Mouse (Mus musculus): Measurements from ENCODE around the gene Rhox4a2. TPM values are rescaled to one million over a fixed set of nuclear protein-coding genes. Genes with fewer than 3 reads are reported as not detected.
"Not testable (repeated sequence)": the region's sequence is repeated elsewhere in the genome, so short reads cannot be mapped to it uniquely, and the experiment has no call there.

The Rhox4a2 gene
- not detected in 2 replicates for polyA plus RNA-seq (2011; ENCODE audit: insufficient read depth, insufficient read length, low read depth, missing spikeins)

DNA sequence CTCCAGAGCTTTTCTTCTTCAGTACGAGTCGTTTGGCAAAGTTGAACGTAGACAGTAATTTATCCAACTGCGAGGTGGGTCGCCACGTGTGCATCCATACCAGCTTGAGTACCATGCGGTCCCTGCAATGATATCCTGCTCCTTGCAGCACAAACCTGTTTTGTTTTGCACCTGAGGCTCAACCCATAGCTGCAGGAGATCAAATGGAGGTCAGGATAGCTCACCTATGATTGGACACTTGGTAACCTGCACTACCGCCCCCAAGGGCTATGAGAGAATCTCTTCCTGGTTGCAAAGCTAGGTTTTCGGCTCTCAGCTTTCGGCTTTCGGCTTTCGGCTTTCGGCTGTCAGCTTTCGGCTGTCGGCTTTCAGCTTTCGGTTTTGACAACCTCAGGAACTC, at the start of gene Rhox4a2:
Gene Rhox4a2 (plus strand): TSS at position 301 of the 400 bp plus-strand sequence.
- H3K27ac ChIP-seq (ENCODE audit: insufficient read depth, low read length); H3K4me1 ChIP-seq (ENCODE audit: control insufficient read depth, insufficient read depth, low read length); H3K9ac ChIP-seq (ENCODE audit: low read depth, poor library complexity, severe bottlenecking); H3K36me3 ChIP-seq (ENCODE audit: control insufficient read depth, insufficient read depth, low read length, poor library complexity, severe bottlenecking); H3K27me3 ChIP-seq (ENCODE audit: control insufficient read depth, insufficient read depth, low read length, poor library complexity, severe bottlenecking); H3K4me3 ChIP-seq (ENCODE audit: low read depth, low read length); H3K9me3 ChIP-seq (replicated peaks; ENCODE audit: control insufficient read depth, insufficient read depth, low read length, poor library complexity, severe bottlenecking): not testable (repeated sequence)

DNA sequence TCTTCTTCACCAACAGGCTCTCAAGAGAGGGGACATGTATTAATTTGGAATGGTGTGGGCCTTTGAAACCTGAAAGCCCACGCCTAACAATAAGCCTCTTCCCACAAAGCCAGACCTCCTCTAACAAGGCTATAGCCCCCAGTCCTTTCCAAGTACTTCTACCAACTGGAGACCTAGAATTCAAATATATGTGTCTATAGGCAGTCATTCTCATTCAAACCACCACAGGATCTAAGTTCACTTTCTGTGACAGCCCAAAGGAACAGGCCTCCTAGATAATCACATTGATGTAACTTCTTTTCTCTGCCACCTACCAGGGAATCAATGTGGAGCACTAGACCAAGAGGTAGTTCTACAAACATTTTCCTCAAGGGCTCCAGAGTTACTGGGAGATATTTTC, 10.9 kb upstream of the Rhox4a2 start, which contains the start of gene Rhox3a2:
Gene Rhox3a2 (plus strand): TSS at position 301 of the 400 bp plus-strand sequence.
- not testable (repeated sequence) for H3K27ac ChIP-seq (ENCODE audit: insufficient read depth, low read length); H3K9ac ChIP-seq (ENCODE audit: low read depth, poor library complexity, severe bottlenecking); H3K36me3 ChIP-seq (ENCODE audit: control insufficient read depth, insufficient read depth, low read length, poor library complexity, severe bottlenecking); H3K9me3 ChIP-seq (replicated peaks; ENCODE audit: control insufficient read depth, insufficient read depth, low read length, poor library complexity, severe bottlenecking); H3K4me1 ChIP-seq (ENCODE audit: control insufficient read depth, insufficient read depth, low read length); H3K4me3 ChIP-seq (ENCODE audit: low read depth, low read length); H3K27me3 ChIP-seq (ENCODE audit: control insufficient read depth, insufficient read depth, low read length, poor library complexity, severe bottlenecking)

DNA sequence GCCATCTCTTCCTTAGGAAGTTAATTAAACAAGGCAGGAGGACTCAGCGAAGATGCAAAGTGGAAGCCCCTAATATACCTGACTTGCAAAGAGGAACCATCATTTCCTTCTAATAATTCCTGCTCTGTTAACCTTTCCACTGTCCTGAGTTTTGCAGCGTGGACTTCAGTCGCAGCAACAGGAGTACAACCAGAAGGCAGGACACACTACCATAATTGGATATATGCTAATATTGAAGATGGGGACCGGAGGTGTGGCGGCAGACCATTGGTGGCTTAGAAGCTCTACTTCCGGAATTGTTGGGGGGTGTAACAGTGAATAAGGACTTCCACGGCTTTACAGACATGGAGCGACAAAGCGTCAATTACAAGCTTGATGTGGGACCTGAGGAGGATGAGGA, 21.1 kb downstream of the Rhox4a2 start, which contains the start of gene Rhox2b:
Gene Rhox2b (plus strand): TSS at position 301 of the 400 bp plus-strand sequence.
- not testable (repeated sequence) for H3K9ac ChIP-seq (ENCODE audit: low read depth, poor library complexity, severe bottlenecking); H3K4me3 ChIP-seq (ENCODE audit: low read depth, low read length); H3K27me3 ChIP-seq (ENCODE audit: control insufficient read depth, insufficient read depth, low read length, poor library complexity, severe bottlenecking); H3K4me1 ChIP-seq (ENCODE audit: control insufficient read depth, insufficient read depth, low read length); H3K36me3 ChIP-seq (ENCODE audit: control insufficient read depth, insufficient read depth, low read length, poor library complexity, severe bottlenecking); H3K27ac ChIP-seq (ENCODE audit: insufficient read depth, low read length); H3K9me3 ChIP-seq (replicated peaks; ENCODE audit: control insufficient read depth, insufficient read depth, low read length, poor library complexity, severe bottlenecking)

DNA sequence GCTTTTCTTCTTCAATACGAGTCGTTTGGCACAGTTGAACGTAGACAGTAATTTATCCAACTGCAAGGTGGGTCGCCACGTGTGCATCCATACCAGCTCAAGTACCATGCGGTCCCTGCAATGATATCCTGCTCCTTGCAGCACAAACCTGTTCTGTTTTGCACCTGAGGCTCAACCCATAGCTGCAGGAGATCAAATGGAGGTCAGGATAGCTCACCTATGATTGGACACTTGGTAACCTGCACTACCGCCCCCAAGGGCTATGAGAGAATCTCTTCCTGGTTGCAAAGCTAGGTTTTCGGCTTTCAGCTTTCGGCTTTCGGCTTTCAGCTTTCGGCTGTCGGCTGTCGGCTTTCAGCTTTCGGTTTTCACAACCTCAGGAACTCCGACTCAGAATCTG, 41.5 kb downstream of the Rhox4a2 start, which contains the start of gene Rhox4b:
Gene Rhox4b (plus strand): TSS at position 301 of the 400 bp plus-strand sequence.
- not testable (repeated sequence) for H3K4me1 ChIP-seq (ENCODE audit: control insufficient read depth, insufficient read depth, low read length); H3K9ac ChIP-seq (ENCODE audit: low read depth, poor library complexity, severe bottlenecking); H3K4me3 ChIP-seq (ENCODE audit: low read depth, low read length); H3K36me3 ChIP-seq (ENCODE audit: control insufficient read depth, insufficient read depth, low read length, poor library complexity, severe bottlenecking); H3K27ac ChIP-seq (ENCODE audit: insufficient read depth, low read length); H3K27me3 ChIP-seq (ENCODE audit: control insufficient read depth, insufficient read depth, low read length, poor library complexity, severe bottlenecking); H3K9me3 ChIP-seq (replicated peaks; ENCODE audit: control insufficient read depth, insufficient read depth, low read length, poor library complexity, severe bottlenecking)

Other genes with a start within 250 kb of the Rhox4a2 start
- gene Akap14, start 222.0 kb upstream of the Rhox4a2 start, polyA plus RNA-seq (2011; ENCODE audit: insufficient read depth, insufficient read length, low read depth, missing spikeins), result not detected in 2 replicates
- gene Ndufa1, start 199.7 kb upstream of the Rhox4a2 start, polyA plus RNA-seq (2011; ENCODE audit: insufficient read depth, insufficient read length, low read depth, missing spikeins), result 114 and 118 TPM in 2 replicates
- 5.3 and 9.1 TPM in 2 replicates for gene Rnf113a1, start 199.6 kb upstream of the Rhox4a2 start, polyA plus RNA-seq (2011; ENCODE audit: insufficient read depth, insufficient read length, low read depth, missing spikeins)
- 3.0 and 3.3 TPM in 2 replicates for gene Gm9, start 179.8 kb upstream of the Rhox4a2 start, polyA plus RNA-seq (2011; ENCODE audit: insufficient read depth, insufficient read length, low read depth, missing spikeins)
- not detected in 2 replicates for gene Rhox1, start 168.6 kb upstream of the Rhox4a2 start, polyA plus RNA-seq (2011; ENCODE audit: insufficient read depth, insufficient read length, low read depth, missing spikeins)
- not detected in 2 replicates for gene Rhox2a, start 145.9 kb upstream of the Rhox4a2 start, polyA plus RNA-seq (2011; ENCODE audit: insufficient read depth, insufficient read length, low read depth, missing spikeins)
- not detected in 2 replicates for gene Rhox3a, start 140.9 kb upstream of the Rhox4a2 start, polyA plus RNA-seq (2011; ENCODE audit: insufficient read depth, insufficient read length, low read depth, missing spikeins)
- not detected in 2 replicates for gene Rhox4a, start 125.5 kb upstream of the Rhox4a2 start, polyA plus RNA-seq (2011; ENCODE audit: insufficient read depth, insufficient read length, low read depth, missing spikeins)
- not detected in 2 replicates for gene Rhox3a2, start 10.8 kb upstream of the Rhox4a2 start, polyA plus RNA-seq (2011; ENCODE audit: insufficient read depth, insufficient read length, low read depth, missing spikeins)
- not detected in 2 replicates for gene Rhox2b, start 21.2 kb downstream of the Rhox4a2 start, polyA plus RNA-seq (2011; ENCODE audit: insufficient read depth, insufficient read length, low read depth, missing spikeins)
- not detected in 2 replicates for gene Rhox4b, start 41.6 kb downstream of the Rhox4a2 start, polyA plus RNA-seq (2011; ENCODE audit: insufficient read depth, insufficient read length, low read depth, missing spikeins)
- gene Rhox2c, start 62.8 kb downstream of the Rhox4a2 start, polyA plus RNA-seq (2011; ENCODE audit: insufficient read depth, insufficient read length, low read depth, missing spikeins), result not detected in 2 replicates
- not detected in 2 replicates for gene Rhox3c, start 67.7 kb downstream of the Rhox4a2 start, polyA plus RNA-seq (2011; ENCODE audit: insufficient read depth, insufficient read length, low read depth, missing spikeins)
- gene Rhox4c, start 89.5 kb downstream of the Rhox4a2 start, polyA plus RNA-seq (2011; ENCODE audit: insufficient read depth, insufficient read length, low read depth, missing spikeins), result not detected in 2 replicates
- not detected in 2 replicates for gene Rhox2d, start 102.6 kb downstream of the Rhox4a2 start, polyA plus RNA-seq (2011; ENCODE audit: insufficient read depth, insufficient read length, low read depth, missing spikeins)
- gene Rhox4d, start 123.5 kb downstream of the Rhox4a2 start, polyA plus RNA-seq (2011; ENCODE audit: insufficient read depth, insufficient read length, low read depth, missing spikeins), result not detected in 2 replicates
- gene Rhox2e, start 139.6 kb downstream of the Rhox4a2 start, polyA plus RNA-seq (2011; ENCODE audit: insufficient read depth, insufficient read length, low read depth, missing spikeins), result not detected in 2 replicates
- gene Rhox3e, start 151.2 kb downstream of the Rhox4a2 start, polyA plus RNA-seq (2011; ENCODE audit: insufficient read depth, insufficient read length, low read depth, missing spikeins), result not detected in 2 replicates
- not detected in 2 replicates for gene Rhox4e, start 166.6 kb downstream of the Rhox4a2 start, polyA plus RNA-seq (2011; ENCODE audit: insufficient read depth, insufficient read length, low read depth, missing spikeins)
- not detected in 2 replicates for gene Rhox2f, start 180.6 kb downstream of the Rhox4a2 start, polyA plus RNA-seq (2011; ENCODE audit: insufficient read depth, insufficient read length, low read depth, missing spikeins)
- not detected in 2 replicates for gene Rhox3f, start 190.1 kb downstream of the Rhox4a2 start, polyA plus RNA-seq (2011; ENCODE audit: insufficient read depth, insufficient read length, low read depth, missing spikeins)
- not detected in 2 replicates for gene Rhox4f, start 216.9 kb downstream of the Rhox4a2 start, polyA plus RNA-seq (2011; ENCODE audit: insufficient read depth, insufficient read length, low read depth, missing spikeins)
- not detected in 2 replicates for gene Rhox3g, start 237.8 kb downstream of the Rhox4a2 start, polyA plus RNA-seq (2011; ENCODE audit: insufficient read depth, insufficient read length, low read depth, missing spikeins)